In the genomic region with DNA sequence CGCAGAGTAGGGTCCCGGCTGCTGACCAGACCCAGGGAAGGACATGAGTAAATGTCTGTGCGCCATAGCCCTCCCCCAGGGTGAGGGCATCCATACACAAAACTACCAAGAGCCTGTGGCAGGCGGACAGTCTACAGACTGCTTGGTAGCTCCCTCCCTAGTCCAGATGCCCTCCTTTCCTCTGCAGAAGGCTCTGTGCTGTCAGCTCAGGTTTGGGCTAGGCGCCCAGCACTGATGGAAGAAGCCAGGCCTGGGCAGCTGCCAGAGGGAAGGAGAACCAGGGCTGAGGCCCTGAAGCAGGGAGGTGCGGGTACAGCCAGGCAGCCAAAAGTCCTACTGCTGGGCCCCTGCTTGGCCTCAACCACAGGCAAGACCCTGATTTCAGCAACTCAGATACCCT, we compare ENCODE assay signal across 9 mouse cellular contexts. TPM values are rescaled to one million over a fixed set of nuclear protein-coding genes. Genes with fewer than 3 reads are reported as not detected.
DNase-seq lines count a peak whose midpoint lies in the region; ATAC-seq and TF ChIP-seq lines count a peak whose summit lies in the region.
"Had no signal": no experiment of that assay in that cellular context is flagged by ENCODE, and none has a peak within 500 bp of the region (broad histone marks: within the 10 kb centered on the region; RNA-seq: fewer than 3 reads in every experiment).

No protein-coding gene starts in this region.

- ATAC-seq in embryonic facial prominence, embryonic 14.5 days (ENCODE audit: low read depth): 0 out of 2 replicates have a peak, but pooled peaks have one; percentile 63

- 72% methylated on average over 6 of the region's 6 CpGs for WGBS in embryonic facial prominence, embryonic 14.5 days
- 84% methylated on average over 6 of the region's 6 CpGs for WGBS in embryonic facial prominence, embryonic 10.5 days

- no peak for TF ChIP-seq CTCF in gastrocnemius, adult 2 months (IDR thresholded peaks at IDR 0.05)
- no peak for TF ChIP-seq CTCF in left cerebral cortex, adult 2 months (IDR thresholded peaks at IDR 0.05)

- H3K4me2 ChIP-seq in embryonic facial prominence, embryonic 14.5 days (ENCODE audit: low read depth, low read length): no peak overlapping the region
- H3K4me2 ChIP-seq: neural tube, embryonic 13.5 days had no signal

- no peak overlapping the region for H3K9ac ChIP-seq in embryonic facial prominence, embryonic 14.5 days (ENCODE audit: low read depth, low read length)
- H3K9ac ChIP-seq: neural tube, embryonic 13.5 days had no signal

- peak; percentile 67 for DNase-seq in embryonic facial prominence, embryonic 14.5 days (ENCODE audit: low spot score)
- no peak for DNase-seq in embryonic facial prominence, embryonic 10.5 days (ENCODE audit: low spot score)
- DNase-seq in retina, adult 2 months (ENCODE audit: low read depth, low spot score): peak; percentile 30
- no peak for DNase-seq in retina, embryonic 14.5 days (ENCODE audit: low spot score)
- peak; percentile 92 for DNase-seq in gastrocnemius, adult 2 months
- peak; percentile 71 to 84 for DNase-seq in left cerebral cortex, adult 2 months (ENCODE audit: extremely low spot score in 1 of 2, low spot score in 2 of 2)
- peak; percentile 35 for DNase-seq in testis, postnatal 14 days (ENCODE audit: low spot score)
- no peak for DNase-seq in liver

- no peaks in the 10 kb centered on the region for H3K9me3 ChIP-seq in embryonic facial prominence, embryonic 14.5 days (ENCODE audit: control insufficient read depth, low read length)
- no peaks in the 10 kb centered on the region for H3K9me3 ChIP-seq in embryonic facial prominence, embryonic 10.5 days
- H3K9me3 ChIP-seq: neural tube, embryonic 13.5 days had no signal

- no peak overlapping the region for H3K4me3 ChIP-seq in embryonic facial prominence, embryonic 14.5 days (ENCODE audit: low read depth, low read length)
- no peak overlapping the region for H3K4me3 ChIP-seq in embryonic facial prominence, embryonic 10.5 days
- no peak overlapping the region for H3K4me3 ChIP-seq in gastrocnemius, adult 2 months
- no peak overlapping the region for H3K4me3 ChIP-seq in left cerebral cortex, adult 2 months
- H3K4me3 ChIP-seq: neural tube, embryonic 13.5 days had no signal

- no peaks in the 10 kb centered on the region for H3K27me3 ChIP-seq in embryonic facial prominence, embryonic 14.5 days (replicated peaks; ENCODE audit: control insufficient read depth, insufficient read depth, low read length)
- no peaks in the 10 kb centered on the region for H3K27me3 ChIP-seq in embryonic facial prominence, embryonic 10.5 days (replicated peaks; ENCODE audit: low read depth, poor library complexity, severe bottlenecking)

- peaks cover 3% of the 10 kb centered on the region; the same call in 1 of the 2 replicates for H3K4me1 ChIP-seq in embryonic facial prominence, embryonic 14.5 days (ENCODE audit: control insufficient read depth, insufficient read depth, low read length)
- H3K4me1 ChIP-seq in embryonic facial prominence, embryonic 10.5 days: peaks cover 20% of the 10 kb centered on the region
- H3K4me1 ChIP-seq: neural tube, embryonic 13.5 days had no signal

- intact Hi-C loops in gastrocnemius, adult 2 months (cut with DNase I): loop anchor here (10.0 kb wide), 1 partner anchor 154 kb away; no protein-coding TSS in a partner anchor
- intact Hi-C loops in left cerebral cortex, adult 2 months (cut with DNase I): no loop called here

- H3K36me3 ChIP-seq in embryonic facial prominence, embryonic 14.5 days (ENCODE audit: control insufficient read depth, insufficient read depth, low read length): no peaks in the 10 kb centered on the region
- H3K36me3 ChIP-seq in embryonic facial prominence, embryonic 10.5 days (replicated peaks): no peaks in the 10 kb centered on the region
- H3K36me3 ChIP-seq: neural tube, embryonic 13.5 days had no signal

- H3K27ac ChIP-seq in embryonic facial prominence, embryonic 14.5 days (replicated peaks; ENCODE audit: low read depth, low read length): no peak overlapping the region
- no peak overlapping the region for H3K27ac ChIP-seq in embryonic facial prominence, embryonic 10.5 days (replicated peaks)
- peak overlapping the region; percentile 71 for H3K27ac ChIP-seq in gastrocnemius, adult 2 months
- peak overlapping the region; percentile 84 for H3K27ac ChIP-seq in left cerebral cortex, adult 2 months
- H3K27ac ChIP-seq: neural tube, embryonic 13.5 days had no signal

RNA-seq across cellular contexts. Expression of a gene that starts 35.5 kb away (rescaled TPM):
- 6.1 and 9.2 TPM in 2 replicates for polyA plus RNA-seq in embryonic facial prominence, embryonic 14.5 days (2014; fragmentation: Nextera tagmentation; extraction: Ambion mirVana)
- 0.75 and 1.6 TPM in 2 replicates for polyA plus RNA-seq in embryonic facial prominence, embryonic 10.5 days (2016; fragmentation: Nextera tagmentation; extraction: Ambion mirVana)
- total RNA-seq in gastrocnemius, adult 2 months (2021): 100 to 1,000 TPM; 108 to 128 TPM
- total RNA-seq in left cerebral cortex, adult 2 months (2021): 100 to 1,000 TPM; 607 to 644 TPM

Comparison
In these comparisons a context has a peak if more than half of its experiments do, and no peak if none do; other contexts are left out.
1. DNase-seq: peak in embryonic facial prominence, embryonic 14.5 days (single experiment), retina, adult 2 months (single experiment), gastrocnemius, adult 2 months (single experiment), left cerebral cortex, adult 2 months (2 of 2) and testis, postnatal 14 days (single experiment); none in embryonic facial prominence, embryonic 10.5 days (single experiment), retina, embryonic 14.5 days (single experiment) and liver (single experiment).
2. H3K27ac ChIP-seq: peak in gastrocnemius, adult 2 months (single experiment) and left cerebral cortex, adult 2 months (single experiment); none in embryonic facial prominence, embryonic 14.5 days (single experiment) and embryonic facial prominence, embryonic 10.5 days (single experiment).
3. RNA of a gene that starts 35.5 kb away (total RNA-seq): 607 to 644 TPM in left cerebral cortex, adult 2 months; 108 to 128 TPM in gastrocnemius, adult 2 months; every median in the first group is over 4 times any median in the second.